Mouse (Mus musculus) MEL (cell line): ENCODE measurements around the gene Lhfpl5. TPM values are rescaled to one million over a fixed set of nuclear protein-coding genes. Genes with fewer than 3 reads are reported as not detected.

Source experiments
- DNase-seq: peaks from one replicate; pipeline ENCODE4 v3.0.0; 2011; ENCODE audit warnings: low read depth, low spot score
- H3K27ac ChIP-seq: 2 replicates; pipeline ENCODE4 v1.5.1; 2012; ENCODE audit warnings: low read depth, mild to moderate bottlenecking, control low read depth, low read length, moderate library complexity; ENCODE audit not compliant: control insufficient read depth
- H3K27me3 ChIP-seq, 2 experiments: fragments of 150-350 bp in 1 of 2; sonication (generic) in 1 of 2; 2 replicates each; pipeline ENCODE4 v1.6.1; 2012; ENCODE audit warnings: low read length in 2 of 2, mild to moderate bottlenecking in 2 of 2, improper control_type of control experiment in 1 of 2, moderate library complexity in 1 of 2; ENCODE audit not compliant: insufficient read depth in 2 of 2, control insufficient read depth in 1 of 2
- H3K36me3 ChIP-seq, 2 experiments: 2 replicates each; pipeline ENCODE4 v1.6.1; 2012 to 2014; ENCODE audit warnings: low read length in 2 of 2, improper control_type of control experiment in 1 of 2, inconsistent platforms in 1 of 2, mild to moderate bottlenecking in 1 of 2; ENCODE audit not compliant: insufficient read depth in 2 of 2, control insufficient read depth in 1 of 2
- H3K4me1 ChIP-seq, 2 experiments: fragments of 150-350 bp in 1 of 2; sonication (generic) in 1 of 2; 2 replicates each; pipeline ENCODE4 v1.6.1; 2012; ENCODE audit warnings: low read length in 2 of 2, improper control_type of control experiment in 1 of 2, mild to moderate bottlenecking in 1 of 2; ENCODE audit not compliant: insufficient read depth in 2 of 2, control insufficient read depth in 1 of 2
- H3K4me3 ChIP-seq, 2 experiments: fragments of 150-350 bp in 1 of 2; sonication (generic) in 1 of 2; 2 replicates each; pipeline ENCODE4 v1.5.1; 2012; ENCODE audit warnings: low read depth in 2 of 2, low read length in 2 of 2, mild to moderate bottlenecking in 2 of 2, moderate library complexity in 2 of 2, control low read depth in 1 of 2, improper control_type of control experiment in 1 of 2; ENCODE audit not compliant: control insufficient read depth in 1 of 2, insufficient read depth in 1 of 2
- H3K79me2 ChIP-seq: 2 replicates; pipeline ENCODE4 v1.6.1; 2012; ENCODE audit warnings: mild to moderate bottlenecking, low read length, moderate library complexity; ENCODE audit not compliant: control insufficient read depth, poor library complexity, insufficient read depth
- H3K9ac ChIP-seq: 2 replicates; pipeline ENCODE4 v1.6.1; 2012; ENCODE audit warnings: low read depth, mild to moderate bottlenecking, control low read depth, low read length, moderate library complexity; ENCODE audit not compliant: control insufficient read depth, poor library complexity, severe bottlenecking
- H3K9me3 ChIP-seq: fragments of 150-350 bp; sonication (generic); replicated peaks from 2 replicates; pipeline ENCODE4 v1.6.1; 2012; ENCODE audit warnings: mild to moderate bottlenecking, low read length, improper control_type of control experiment, moderate library complexity; ENCODE audit not compliant: insufficient read depth
- ELF1 ChIP-seq: IDR thresholded peaks from 2 replicates; pipeline ENCODE4 v1.6.1; 2014; ENCODE audit warnings: low read depth, mild to moderate bottlenecking, inconsistent platforms, low read length, improper control_type of control experiment, moderate library complexity
- MXI1 ChIP-seq: IDR thresholded peaks from 2 replicates; pipeline ENCODE4 v1.6.1; 2011; ENCODE audit warnings: mild to moderate bottlenecking, low read depth, low read length, improper control_type of control experiment
- NELFE ChIP-seq: IDR thresholded peaks from 2 replicates; pipeline ENCODE4 v1.6.1; 2011; ENCODE audit warnings: low read depth, low read length, improper control_type of control experiment
- POLR2A ChIP-seq, 2 experiments: IDR thresholded peaks; 2 replicates each; pipeline ENCODE4 v1.6.1; 2011 to 2012; ENCODE audit warnings: low read length in 2 of 2, mild to moderate bottlenecking in 2 of 2, control low read depth in 1 of 2, improper control_type of control experiment in 1 of 2, low read depth in 1 of 2, moderate library complexity in 1 of 2; ENCODE audit not compliant: control insufficient read depth in 1 of 2, insufficient read depth in 1 of 2, poor library complexity in 1 of 2
- SMC3 ChIP-seq: IDR thresholded peaks from 2 replicates; pipeline ENCODE4 v1.6.1; 2011; ENCODE audit warnings: low read depth, low read length, improper control_type of control experiment
- TAL1 ChIP-seq: IDR thresholded peaks from 2 replicates; pipeline ENCODE4 v1.6.1; 2012; ENCODE audit warnings: mild to moderate bottlenecking, inconsistent platforms, low read length, moderate library complexity, mixed read lengths
- TCF12 ChIP-seq: IDR thresholded peaks from 2 replicates; pipeline ENCODE4 v1.6.1; 2014; ENCODE audit warnings: low read depth, mild to moderate bottlenecking, inconsistent platforms, low read length, improper control_type of control experiment, moderate library complexity
- ZNF384 ChIP-seq: IDR thresholded peaks from 2 replicates; pipeline ENCODE4 v1.6.1; 2012; ENCODE audit warnings: low read depth, mild to moderate bottlenecking, inconsistent platforms, low read length, improper control_type of control experiment
- polyA plus RNA-seq, 2 experiments: library from polyadenylated mRNA; stranded (reverse) in 1 of 2; unstranded in 1 of 2; fragments of >175 nt in 1 of 2; fragments of >200 nt in 1 of 2; gene quantifications; 2 replicates each; pipeline versions ENCODE4 v1.2.1 to v1.2.4; 2012; ENCODE audit warnings: low replicate concordance in 2 of 2, low read depth in 1 of 2; ENCODE audit not compliant: insufficient read length in 2 of 2, insufficient read depth in 1 of 2, missing spikeins in 1 of 2
- total RNA-seq: library from RNA; depleted of rRNA; stranded (reverse); fragments of 300-350 nt; gene quantifications from 2 replicates; pipeline ENCODE4 v1.2.3, GENCODE M21; 2012

Lhfpl5 gene
- total and polyA plus RNA-seq, 3 experiments = 0.19 TPM; not detected in 2

DNA sequence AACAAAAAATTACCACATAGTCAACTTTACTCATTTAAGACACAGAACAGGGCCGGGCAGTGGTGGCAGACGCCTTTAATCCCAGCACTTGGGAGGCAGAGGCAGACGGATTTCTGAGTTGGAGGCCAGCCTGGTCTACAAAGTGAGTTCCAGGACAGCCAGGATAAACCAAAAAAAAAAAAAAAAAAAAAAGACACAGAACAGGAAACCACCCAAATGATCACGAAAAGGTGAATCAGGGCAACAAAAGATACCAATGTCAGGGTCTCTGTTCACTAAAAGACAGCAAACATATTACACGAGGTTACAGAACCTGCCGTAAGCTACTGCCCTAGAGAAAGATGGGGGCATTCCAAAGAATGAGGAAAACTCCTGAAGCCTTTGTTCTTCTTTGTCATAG lies 37.7 kb downstream of the Lhfpl5 start:
- Histone ChIP-seq H3K9ac (no peak overlapping the region), H3K9me3 (no peaks in the 10 kb centered on the region), H3K4me1 (peaks cover 25 to 30% of the 10 kb centered on the region in 2 experiments), H3K4me3 (no peak overlapping the region), H3K27me3 (no peaks in the 10 kb centered on the region), H3K79me2 (peaks cover 66% of the 10 kb centered on the region), H3K36me3 (peaks cover 30 to 54% of the 10 kb centered on the region in 2 experiments), H3K27ac (peak overlapping the region; percentile 28)
- TF ChIP-seq ZNF384 (peak; percentile 66), MXI1 (no peak)
- DNase-seq = no peak

GRCm38 (mm10) chr17:28615332-28615731 lies 39.9 kb downstream of the Lhfpl5 start:
- TF ChIP-seq ZNF384 = peak; percentile 42; the same call in 1 of the 2 replicates
- peak in 1 of 2 experiments; percentile 5; a peak in 1 of 4 replicates for TF ChIP-seq POLR2A (IDR thresholded peaks at IDR 0.05; ENCODE audit: control insufficient read depth in 1 of 2, insufficient read depth in 1 of 2, low read depth in 1 of 2, low read length in 2 of 2, poor library complexity in 1 of 2)
- TF ChIP-seq TAL1 = no peak
- TF ChIP-seq SMC3 = no peak
- Histone ChIP-seq H3K27ac (no peak overlapping the region), H3K9ac (no peak overlapping the region), H3K4me1 (peaks cover 30 to 41% of the 10 kb centered on the region in 2 experiments), H3K36me3 (peaks cover 44 to 69% of the 10 kb centered on the region in 2 experiments), H3K79me2 (peaks cover 78% of the 10 kb centered on the region), H3K4me3 (no peak overlapping the region), H3K27me3 (no peaks in the 10 kb centered on the region), H3K9me3 (no peaks in the 10 kb centered on the region)
- DNase-seq = no peak

GRCm38 (mm10) chr17:28617636-28618035 lies 42.2 kb downstream of the Lhfpl5 start:
- peaks cover 37 to 57% of the 10 kb centered on the region in 2 experiments for H3K36me3 ChIP-seq
- peaks cover 87% of the 10 kb centered on the region for H3K79me2 ChIP-seq
- H3K27me3 ChIP-seq = no peaks in the 10 kb centered on the region
- peaks cover 19 to 41% of the 10 kb centered on the region in 2 experiments for H3K4me1 ChIP-seq
- DNase-seq = no peak
- H3K4me3 ChIP-seq = no peak overlapping the region; a peak in 1 of 4 replicates
- H3K27ac ChIP-seq = no peak overlapping the region
- no peak overlapping the region for H3K9ac ChIP-seq
- no peaks in the 10 kb centered on the region for H3K9me3 ChIP-seq
- TF ChIP-seq TCF12 = no peak
- TF ChIP-seq ELF1 = no peak
- TF ChIP-seq TAL1 = no peak
- TF ChIP-seq NELFE = no peak
- no peak for TF ChIP-seq SMC3

- Histone ChIP-seq H3K27ac (no peak overlapping the region), H3K27me3 (no peaks in the 10 kb centered on the region), H3K4me1 (peaks cover 17 to 36% of the 10 kb centered on the region in 2 experiments), H3K79me2 (peaks cover 84% of the 10 kb centered on the region), H3K9ac (no peak overlapping the region; the same call in 1 of the 2 replicates), H3K36me3 (peaks cover 37 to 54% of the 10 kb centered on the region in 2 experiments), H3K4me3 (peak overlapping the region in 1 of 2 experiments; percentile 1; a peak in 1 of 4 replicates), H3K9me3 (no peaks in the 10 kb centered on the region)
- DNase-seq = no peak
- TF ChIP-seq MXI1 = 0 out of 2 replicates have a peak, but pooled peaks have one; percentile 22
- no peak for TF ChIP-seq SMC3
Measured at GRCm38 (mm10) chr17:28618124-28618523, 42.7 kb downstream of the Lhfpl5 start.
